14 mouse cellular contexts compared by ENCODE assay signal in genomic region chr4:124905417-124905816, GRCm38 (mm10). TPM values are rescaled to one million over a fixed set of nuclear protein-coding genes. Genes with fewer than 3 reads are reported as not detected.
DNase-seq lines count a peak whose midpoint lies in the region; ATAC-seq and TF ChIP-seq lines count a peak whose summit lies in the region.
"Had no signal": no experiment of that assay in that cellular context is flagged by ENCODE, and none has a peak within 500 bp of the region (broad histone marks: within the 10 kb centered on the region; RNA-seq: fewer than 3 reads in every experiment).

No protein-coding gene starts in this region.

- H3K27me3 ChIP-seq in heart, adult 2 months (ENCODE audit: control insufficient read depth, insufficient read depth, low read length): no peaks in the 10 kb centered on the region
- no peaks in the 10 kb centered on the region for H3K27me3 ChIP-seq in embryonic facial prominence, embryonic 11.5 days (ENCODE audit: control insufficient read depth, insufficient read depth, low read length)
- no peaks in the 10 kb centered on the region for H3K27me3 ChIP-seq in stomach, postnatal 0 days (ENCODE audit: control insufficient read depth, insufficient read depth, low read length)
- H3K27me3 ChIP-seq: stomach, embryonic 15.5 days had no signal

- no peaks in the 10 kb centered on the region for H3K79me2 ChIP-seq in heart, adult 2 months (replicated peaks; ENCODE audit: control insufficient read depth, insufficient read depth, low read length)

- peak; percentile 26 for TF ChIP-seq CTCF in heart, adult 2 months (IDR thresholded peaks at IDR 0.05)
- peak; percentile 28; the same call in 1 of the 2 replicates for TF ChIP-seq CTCF in stomach, postnatal 0 days (IDR thresholded peaks at IDR 0.05; ENCODE audit: low read depth)

- no peaks in the 10 kb centered on the region for H3K36me3 ChIP-seq in heart, adult 2 months (ENCODE audit: control insufficient read depth, insufficient read depth, low read length)
- no peaks in the 10 kb centered on the region for H3K36me3 ChIP-seq in embryonic facial prominence, embryonic 11.5 days (replicated peaks; ENCODE audit: control insufficient read depth, insufficient read depth, low read depth, low read length)
- no peaks in the 10 kb centered on the region for H3K36me3 ChIP-seq in stomach, postnatal 0 days (ENCODE audit: control insufficient read depth, insufficient read depth, low read length)
- H3K36me3 ChIP-seq: heart, embryonic 13.5 days; kidney, embryonic 15.5 days; stomach, embryonic 15.5 days had no signal

- no peak for ATAC-seq in embryonic facial prominence, embryonic 11.5 days (replicated peaks; ENCODE audit: insufficient number of reproducible peaks, low FRiP score, low TSS enrichment, low read depth)
- no peak for ATAC-seq in stomach, postnatal 0 days (ENCODE audit: low FRiP score, low TSS enrichment)

- intact Hi-C loops in heart, adult 2 months (cut with DNase I): no loop called here

- no peaks in the 10 kb centered on the region for H3K4me1 ChIP-seq in heart, adult 2 months (ENCODE audit: control insufficient read depth, insufficient read depth, low read length)
- peaks cover 2% of the 10 kb centered on the region for H3K4me1 ChIP-seq in embryonic facial prominence, embryonic 11.5 days (ENCODE audit: control insufficient read depth, insufficient read depth, low read length)
- no peaks in the 10 kb centered on the region for H3K4me1 ChIP-seq in stomach, postnatal 0 days (replicated peaks; ENCODE audit: control insufficient read depth, insufficient read depth)

- WGBS in heart, adult 2 months: 73% methylated on average over 4 of the region's 4 CpGs
- 68% methylated on average over 4 of the region's 4 CpGs for WGBS in embryonic facial prominence, embryonic 11.5 days
- WGBS in stomach, postnatal 0 days: 58% methylated on average over 4 of the region's 4 CpGs

- H3K4me3 ChIP-seq in heart, adult 2 months: no peak overlapping the region
- H3K4me3 ChIP-seq in embryonic facial prominence, embryonic 11.5 days (ENCODE audit: low read depth, low read length): no peak overlapping the region
- no peak overlapping the region for H3K4me3 ChIP-seq in stomach, postnatal 0 days (ENCODE audit: low read depth, low read length)
- H3K4me3 ChIP-seq: myocyte had no signal

- H3K4me2 ChIP-seq in embryonic facial prominence, embryonic 11.5 days (ENCODE audit: low read depth, low read length): no peak overlapping the region
- no peak overlapping the region for H3K4me2 ChIP-seq in stomach, postnatal 0 days (replicated peaks; ENCODE audit: low read depth)

- no peak overlapping the region for H3K27ac ChIP-seq in heart, adult 2 months
- H3K27ac ChIP-seq in embryonic facial prominence, embryonic 11.5 days (replicated peaks; ENCODE audit: low read depth, low read length): 0 out of 2 replicates have a peak overlapping the region, but pooled peaks have one; percentile 35
- H3K27ac ChIP-seq in stomach, postnatal 0 days (replicated peaks): no peak overlapping the region
- H3K27ac ChIP-seq: heart, embryonic 13.5 days; kidney, embryonic 15.5 days; stomach, embryonic 15.5 days had no signal

- no peaks in the 10 kb centered on the region for H3K9me3 ChIP-seq in embryonic facial prominence, embryonic 11.5 days (replicated peaks; ENCODE audit: control insufficient read depth, low read length)
- no peaks in the 10 kb centered on the region for H3K9me3 ChIP-seq in stomach, postnatal 0 days (ENCODE audit: control insufficient read depth, low read length)
- H3K9me3 ChIP-seq: heart, embryonic 13.5 days; kidney, embryonic 15.5 days; stomach, embryonic 15.5 days had no signal

- TF ChIP-seq POLR2A in heart, adult 2 months (IDR thresholded peaks at IDR 0.05; ENCODE audit: insufficient read depth, low read depth, low read length): no peak

- DNase-seq in heart, adult 2 months: no peak
- DNase-seq in heart, adult 9 months (ENCODE audit: low spot score in 2 of 2): no peak
- DNase-seq in thymus, postnatal 14 days: peak; percentile 18
- no peak for DNase-seq in thymus, postnatal 10 days (ENCODE audit: low spot score in 2 of 2)
- DNase-seq in embryonic facial prominence, embryonic 11.5 days (ENCODE audit: low spot score): no peak
- no peak for DNase-seq in stomach, postnatal 0 days (ENCODE audit: low spot score)
- DNase-seq in left cerebral cortex, adult 11 months (ENCODE audit: low spot score): no peak
- DNase-seq in cerebellum, adult 11-12 months: no peak

- H3K9ac ChIP-seq in heart, adult 2 months (ENCODE audit: low read depth, low read length): no peak overlapping the region
- no peak overlapping the region for H3K9ac ChIP-seq in embryonic facial prominence, embryonic 11.5 days (replicated peaks; ENCODE audit: low read length)
- no peak overlapping the region for H3K9ac ChIP-seq in stomach, postnatal 0 days (ENCODE audit: low read length)
- H3K9ac ChIP-seq: forebrain, postnatal 0 days; kidney, embryonic 15.5 days; stomach, embryonic 15.5 days had no signal

- no peak for TF ChIP-seq EP300 in heart, adult 2 months (IDR thresholded peaks at IDR 0.05; ENCODE audit: insufficient read depth, low read depth, low read length)
- TF ChIP-seq EP300 in stomach, postnatal 0 days (optimal IDR thresholded peaks at IDR 0.05): no peak

RNA-seq across cellular contexts. Expression of gene Epha10, which starts 24.7 kb away (rescaled TPM):
- total RNA-seq in heart, adult 2 months (2021): not detected
- 0.02 TPM in 1 of 2 replicates, not detected in the other for polyA plus RNA-seq in heart, adult 2 months (2012; rRNA removed)
- polyA plus RNA-seq in embryonic facial prominence, embryonic 11.5 days (2014; fragmentation: Nextera tagmentation; extraction: Ambion mirVana): 0.55 and 0.68 TPM in 2 replicates
- polyA plus RNA-seq in stomach, postnatal 0 days (2015; fragmentation: Nextera tagmentation; extraction: Ambion mirVana): 0.17 TPM in 1 of 2 replicates, not detected in the other
- polyA plus RNA-seq: lung, embryonic 16.5 days; myocyte had no signal

RNA-seq across cellular contexts. Expression of gene 9930104L06Rik, which starts 31.4 kb away (rescaled TPM):
- 1 to 10 TPM; 6.1 to 8.4 TPM for total RNA-seq in heart, adult 2 months (2021)
- polyA plus RNA-seq in heart, adult 2 months (2012; rRNA removed): 5.9 and 7.5 TPM in 2 replicates
- polyA plus RNA-seq in embryonic facial prominence, embryonic 11.5 days (2014; fragmentation: Nextera tagmentation; extraction: Ambion mirVana): 3.8 and 5.5 TPM in 2 replicates
- 6.1 and 6.9 TPM in 2 replicates for polyA plus RNA-seq in stomach, postnatal 0 days (2015; fragmentation: Nextera tagmentation; extraction: Ambion mirVana)

RNA-seq across cellular contexts. Expression of gene Cdca8, which starts 33.7 kb away (rescaled TPM):
- under 1 TPM; 0.52 to 0.59 TPM for total RNA-seq in heart, adult 2 months (2021)
- polyA plus RNA-seq in heart, adult 2 months (2012; rRNA removed): 0.35 and 0.57 TPM in 2 replicates
- polyA plus RNA-seq in embryonic facial prominence, embryonic 11.5 days (2014; fragmentation: Nextera tagmentation; extraction: Ambion mirVana): 191 and 200 TPM in 2 replicates
- polyA plus RNA-seq in stomach, postnatal 0 days (2015; fragmentation: Nextera tagmentation; extraction: Ambion mirVana): 26.9 and 34.9 TPM in 2 replicates

RNA-seq across cellular contexts. Expression of gene Maneal, which starts 43.4 kb away (rescaled TPM):
- total RNA-seq in heart, adult 2 months (2021): under 1 TPM; 0.23 to 0.34 TPM
- 0.41 and 0.88 TPM in 2 replicates for polyA plus RNA-seq in heart, adult 2 months (2012; rRNA removed)
- polyA plus RNA-seq in embryonic facial prominence, embryonic 11.5 days (2014; fragmentation: Nextera tagmentation; extraction: Ambion mirVana): 1.9 and 2.4 TPM in 2 replicates
- 0.19 and 0.21 TPM in 2 replicates for polyA plus RNA-seq in stomach, postnatal 0 days (2015; fragmentation: Nextera tagmentation; extraction: Ambion mirVana)
- polyA plus RNA-seq: heart, embryonic 13.5 days; myocyte had no signal

RNA-seq across cellular contexts. Expression of gene 1110065P20Rik, which starts 54.4 kb away (rescaled TPM):
- total RNA-seq in heart, adult 2 months (2021): 10 to 100 TPM; 18.6 to 20.4 TPM
- polyA plus RNA-seq in heart, adult 2 months (2012; rRNA removed): 26.3 and 28.0 TPM in 2 replicates
- 39.8 and 43.3 TPM in 2 replicates for polyA plus RNA-seq in embryonic facial prominence, embryonic 11.5 days (2014; fragmentation: Nextera tagmentation; extraction: Ambion mirVana)
- 64.1 and 65.8 TPM in 2 replicates for polyA plus RNA-seq in stomach, postnatal 0 days (2015; fragmentation: Nextera tagmentation; extraction: Ambion mirVana)

Comparison
In these comparisons a context has a peak if more than half of its experiments do, and no peak if none do; other contexts are left out.
1. RNA of gene Cdca8, which starts 33.7 kb away (polyA plus RNA-seq): 191 to 200 TPM in embryonic facial prominence, embryonic 11.5 days and 26.9 to 34.9 TPM in stomach, postnatal 0 days; 0.35 to 0.57 TPM in heart, adult 2 months; every median in the first group is over 10 times any median in the second.